Mouse (Mus musculus) layer of hippocampus, adult 6 months (tissue): Measurements from ENCODE around the gene Myh9. TPM values are rescaled to one million over a fixed set of nuclear protein-coding genes. Genes with fewer than 3 reads are reported as not detected.

Experiments
- long read RNA-seq, 2 experiments: library from polyadenylated mRNA; unstranded; transcript quantifications; one replicate each; pipeline ENCODE4 v2.0.0; 2019 to 2020
- polyA plus RNA-seq: library from polyadenylated mRNA; unstranded; fragments of <200 nt; fragmentation: Nextera tagmentation; gene quantifications from 2 replicates; pipeline ENCODE4 v1.2.3, GENCODE M21; 2021

Gene Myh9
- 11.0 and 12.9 TPM in 2 replicates for polyA plus RNA-seq
- long read RNA-seq, experiment 1, partial matches to known transcripts = 3 of 5 reads
- long read RNA-seq, experiment 1, other reads (novel, unspliced or antisense) = 2 of 5 reads
- long read RNA-seq, experiment 2, full-length matches to known transcripts = 1 of 15 reads
- long read RNA-seq, experiment 2, partial matches to known transcripts = 8 of 15 reads
- long read RNA-seq, experiment 2, other reads (novel, unspliced or antisense) = 6 of 15 reads

GRCm38 (mm10) chr15:77842047-77842843 is at the start of gene Myh9:
Gene Myh9 (minus strand): TSS chr15:77842175.

GRCm38 (mm10) chr15:77756848-77757247 is 85.1 kb downstream of the Myh9 start, which contains the start of gene Apol8:
Gene Apol8 (minus strand): TSS chr15:77757003.

GRCm38 (mm10) chr15:77728739-77729138 is 113.2 kb downstream of the Myh9 start, which contains the start of gene Apol9b:
Gene Apol9b (plus strand): TSS chr15:77729039.

Other genes starting within 250 kb of the Myh9 start
- 0.16 TPM in 1 of 2 replicates, not detected in the other for gene Apol10b, start 246.1 kb downstream of the Myh9 start, polyA plus RNA-seq
- not detected in 2 replicates for gene Gm36245, start 242.9 kb downstream of the Myh9 start, polyA plus RNA-seq
- gene Apol11b, start 198.9 kb downstream of the Myh9 start, polyA plus RNA-seq = not detected in 2 replicates
- gene Apol7e, start 143.3 kb downstream of the Myh9 start, polyA plus RNA-seq = 0.13 TPM in 1 of 2 replicates, not detected in the other
- gene Apol9b, start 113.1 kb downstream of the Myh9 start, polyA plus RNA-seq = 0.20 and 0.33 TPM in 2 replicates
- 1.3 and 2.1 TPM in 2 replicates for gene Apol8, start 85.2 kb downstream of the Myh9 start, polyA plus RNA-seq
- 330 and 344 TPM in 2 replicates for gene Txn2, start 86.8 kb upstream of the Myh9 start, polyA plus RNA-seq
- gene Foxred2, start 114.5 kb upstream of the Myh9 start, polyA plus RNA-seq = 5.4 and 6.4 TPM in 2 replicates
- 97.5 and 106 TPM in 2 replicates for gene Eif3d, start 128.6 kb upstream of the Myh9 start, polyA plus RNA-seq